Mouse (Mus musculus) intestine, embryonic 14.5 days (tissue): ENCODE results near the gene Bnipl. TPM values are rescaled to one million over a fixed set of nuclear protein-coding genes. Genes with fewer than 3 reads are reported as not detected.

Experiments
- ATAC-seq: fragments of 200-750 bp; cut with Nextera tagmentation; replicated peaks from 2 replicates; pipeline ENCODE4 v1.8.0; 2017; ENCODE audit warnings: low read depth, moderate number of reproducible peaks, moderate TSS enrichment, moderate library complexity; ENCODE audit not compliant: low FRiP score, low TSS enrichment
- DNase-seq: peaks from one replicate; pipeline ENCODE4 v3.0.0-alpha.2; 2018; ENCODE audit warnings: low spot score
- H3K27ac ChIP-seq: fragments of 300-500 bp; sonication (generic); 2 replicates; pipeline ENCODE4 v1.5.1; 2014; ENCODE audit warnings: low read depth, mild to moderate bottlenecking, control low read depth
- H3K27me3 ChIP-seq: fragments of 300-500 bp; sonication (generic); replicated peaks from 2 replicates; pipeline ENCODE4 v1.6.1; 2014; ENCODE audit warnings: low read length, control low read depth; ENCODE audit not compliant: control insufficient read depth, insufficient read depth
- H3K36me3 ChIP-seq: fragments of 300-500 bp; sonication (generic); 2 replicates; pipeline ENCODE4 v1.6.1; 2014; ENCODE audit warnings: low read length, control low read depth; ENCODE audit not compliant: control insufficient read depth, insufficient read depth
- H3K4me1 ChIP-seq: fragments of 300-500 bp; sonication (generic); replicated peaks from 2 replicates; pipeline ENCODE4 v1.6.1; 2014; ENCODE audit warnings: low read length, control low read depth, mixed read lengths; ENCODE audit not compliant: control insufficient read depth, insufficient read depth
- H3K4me2 ChIP-seq: fragments of 300-500 bp; sonication (generic); 2 replicates; pipeline ENCODE4 v1.6.1; 2014; ENCODE audit warnings: low read length
- H3K4me3 ChIP-seq: fragments of 300-500 bp; sonication (generic); 2 replicates; pipeline ENCODE4 v1.5.1; 2014; ENCODE audit warnings: low read depth, low read length, control low read depth, mixed read lengths
- H3K9ac ChIP-seq: fragments of 300-500 bp; sonication (generic); 2 replicates; pipeline ENCODE4 v1.6.1; 2014; ENCODE audit warnings: mild to moderate bottlenecking, low read length
- H3K9me3 ChIP-seq: fragments of 300-500 bp; sonication (generic); 2 replicates; pipeline ENCODE4 v1.6.1; 2016; ENCODE audit warnings: low read length, control low read depth; ENCODE audit not compliant: control insufficient read depth
- WGBS: fragments of 180-500 bp; shearing (Covaris S2); extraction: QIAGEN DNeasy Blood & Tissue Kit; methylation state at CpG from one replicate; pipeline ENCODE4 v1.1.7; 2014; 5-methylcytosine and 5-hydroxymethylcytosine counted together
- polyA plus RNA-seq: library from polyadenylated mRNA; unstranded; fragments of >200 nt; fragmentation: Nextera tagmentation; extraction: Ambion mirVana; gene quantifications from 2 replicates; pipeline ENCODE4 v1.2.1, GENCODE M21; 2014

Bnipl gene
- polyA plus RNA-seq, 1 experiment from 2014 or later = 1.0 TPM

DNA sequence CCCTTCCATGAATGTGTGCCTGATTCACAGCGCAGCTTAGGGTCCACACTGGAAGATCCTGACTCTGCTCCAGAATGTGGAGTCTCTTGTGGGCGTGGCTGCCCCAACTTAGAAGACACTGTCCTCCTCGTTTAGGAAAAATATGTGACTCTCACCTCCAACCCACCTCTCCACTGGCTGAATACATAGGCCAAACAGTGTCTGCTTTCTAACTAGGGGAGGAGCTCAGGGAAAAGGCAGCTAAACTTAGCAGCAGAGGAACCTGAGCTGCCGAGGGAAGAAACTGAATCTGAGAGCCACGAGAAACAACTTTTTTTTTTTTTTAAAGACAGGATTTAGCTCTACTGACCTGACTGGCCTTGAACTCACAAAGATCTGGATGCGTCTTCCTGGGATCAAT, 24.2 kb upstream of the Bnipl start:
- no peaks in the 10 kb centered on the region; the same call in 1 of the 2 replicates for H3K4me1 ChIP-seq
- DNase-seq (no peak), ATAC-seq (no peak)
- no peak overlapping the region for H3K4me3 ChIP-seq
- H3K27ac ChIP-seq = no peak overlapping the region
- no peaks in the 10 kb centered on the region for H3K36me3 ChIP-seq
- 77% methylated on average over 6 of the region's 6 CpGs for WGBS
- H3K9me3 ChIP-seq = no peaks in the 10 kb centered on the region
- no peaks in the 10 kb centered on the region for H3K27me3 ChIP-seq
- H3K9ac ChIP-seq = no peak overlapping the region
- no peak overlapping the region for H3K4me2 ChIP-seq

- Histone ChIP-seq H3K9ac (no peak overlapping the region), H3K9me3 (no peaks in the 10 kb centered on the region), H3K4me2 (no peak overlapping the region), H3K27me3 (no peaks in the 10 kb centered on the region), H3K4me1 (no peaks in the 10 kb centered on the region; the same call in 1 of the 2 replicates), H3K27ac (no peak overlapping the region), H3K36me3 (peaks cover 5% of the 10 kb centered on the region; the same call in 1 of the 2 replicates), H3K4me3 (no peak overlapping the region)
- WGBS = 93% methylated on average over 4 of the region's 4 CpGs
- ATAC-seq (no peak), DNase-seq (no peak)
Observed at GRCm38 (mm10) chr3:95274453-95274852, 23.5 kb upstream of the Bnipl start.

DNA sequence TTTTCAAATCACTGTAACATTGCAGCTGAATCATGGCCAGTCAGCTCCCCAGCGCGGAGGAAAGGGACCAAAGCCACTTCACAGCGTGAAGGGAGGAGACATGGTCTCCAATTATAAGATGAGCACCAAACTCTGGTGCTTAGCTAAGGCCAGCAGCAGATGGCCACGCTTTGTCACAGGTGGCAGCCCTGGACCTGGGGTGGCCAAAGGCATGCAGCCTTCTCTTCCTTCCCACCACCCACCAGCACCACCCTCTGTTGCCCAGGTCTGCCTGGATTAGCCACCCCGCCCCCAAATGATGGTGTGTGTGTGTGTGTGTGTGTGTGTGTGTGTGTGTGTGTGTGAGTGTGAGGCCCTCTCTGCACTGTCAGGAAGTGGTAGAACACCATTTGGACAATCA, 22.5 kb upstream of the Bnipl start:
- no peak overlapping the region for H3K9ac ChIP-seq
- ATAC-seq (no peak), DNase-seq (no peak)
- H3K27me3 ChIP-seq = no peaks in the 10 kb centered on the region
- H3K9me3 ChIP-seq = no peaks in the 10 kb centered on the region
- no peaks in the 10 kb centered on the region; the same call in 1 of the 2 replicates for H3K4me1 ChIP-seq
- peaks cover 14% of the 10 kb centered on the region for H3K36me3 ChIP-seq
- no peak overlapping the region for H3K4me2 ChIP-seq
- H3K4me3 ChIP-seq = no peak overlapping the region
- 89% methylated on average over 5 of the region's 5 CpGs for WGBS
- no peak overlapping the region for H3K27ac ChIP-seq

- H3K27ac ChIP-seq = no peak overlapping the region
Observed at GRCm38 (mm10) chr3:95270766-95271364, 19.9 kb upstream of the Bnipl start.

GRCm38 (mm10) chr3:95269789-95270188, 18.8 kb upstream of the Bnipl start:
- ATAC-seq = no peak
- H3K4me3 ChIP-seq = no peak overlapping the region
- peaks cover 44% of the 10 kb centered on the region for H3K36me3 ChIP-seq
- no peak overlapping the region for H3K4me2 ChIP-seq
- WGBS = 96% methylated on average over 5 of the region's 5 CpGs
- H3K9ac ChIP-seq = no peak overlapping the region
- H3K9me3 ChIP-seq = no peaks in the 10 kb centered on the region
- H3K27ac ChIP-seq = no peak overlapping the region
- H3K27me3 ChIP-seq = no peaks in the 10 kb centered on the region
- H3K4me1 ChIP-seq = no peaks in the 10 kb centered on the region; the same call in 1 of the 2 replicates
- DNase-seq = no peak

More at GRCm38 (mm10) chr3:95270766-95271364, 19.9 kb upstream of the Bnipl start:
- H3K36me3 ChIP-seq = peaks cover 37% of the 10 kb centered on the region
- WGBS = 80% methylated on average over 12 of the region's 12 CpGs
- no peaks in the 10 kb centered on the region for H3K27me3 ChIP-seq
- H3K4me3 ChIP-seq = no peak overlapping the region
- H3K4me1 ChIP-seq = no peaks in the 10 kb centered on the region; the same call in 1 of the 2 replicates
- H3K9me3 ChIP-seq = no peaks in the 10 kb centered on the region
- H3K4me2 ChIP-seq = no peak overlapping the region
- no peak for DNase-seq
- no peak for ATAC-seq
- H3K9ac ChIP-seq = no peak overlapping the region

DNA sequence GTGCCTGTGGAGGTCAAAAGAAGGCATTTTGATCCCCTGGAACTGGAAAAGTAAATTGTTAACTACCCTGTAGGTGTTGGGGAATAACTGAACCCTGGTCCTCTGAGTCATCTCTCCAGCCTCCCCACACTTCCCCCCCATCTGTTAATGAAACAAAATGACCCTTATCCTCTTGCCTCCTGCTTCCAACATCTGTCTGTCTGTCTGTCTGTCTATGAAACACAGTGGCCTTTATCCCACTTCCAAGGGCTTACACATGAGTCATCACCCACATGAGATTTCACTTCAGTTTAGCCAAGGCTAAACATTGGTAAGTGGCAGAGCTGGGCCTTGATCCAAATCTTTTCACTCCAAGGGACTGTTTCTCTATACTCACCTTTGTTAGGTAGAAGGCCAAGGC, 16.9 kb upstream of the Bnipl start:
- ATAC-seq (no peak), DNase-seq (no peak)
- no peak overlapping the region for H3K4me2 ChIP-seq
- no peak overlapping the region for H3K4me3 ChIP-seq
- no peaks in the 10 kb centered on the region for H3K27me3 ChIP-seq
- H3K27ac ChIP-seq = no peak overlapping the region
- H3K36me3 ChIP-seq = peaks cover 53% of the 10 kb centered on the region
- H3K4me1 ChIP-seq = no peaks in the 10 kb centered on the region
- no peak overlapping the region for H3K9ac ChIP-seq
- H3K9me3 ChIP-seq = no peaks in the 10 kb centered on the region

DNA sequence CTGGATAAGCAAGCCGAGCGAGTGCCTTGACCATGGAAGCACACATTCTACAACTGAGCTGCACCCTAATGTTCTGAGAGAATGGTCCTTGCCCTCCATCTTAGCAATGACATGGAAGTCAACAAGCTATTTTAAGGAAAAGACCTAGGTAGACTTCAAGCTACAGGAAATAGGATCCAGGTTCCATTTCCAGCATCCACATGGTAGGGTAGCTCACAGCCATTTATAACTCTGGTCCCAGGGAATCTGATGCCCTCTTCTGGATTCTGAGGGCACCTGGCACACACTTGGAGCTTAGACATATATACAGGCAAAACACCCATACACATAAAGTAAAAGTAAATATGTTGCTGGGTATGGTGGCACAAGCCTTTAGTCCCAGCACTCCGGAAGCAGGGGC, 15.1 kb upstream of the Bnipl start:
- WGBS = 93% methylated on average over 3 of the region's 3 CpGs
- Histone ChIP-seq H3K4me3 (no peak overlapping the region), H3K27me3 (no peaks in the 10 kb centered on the region), H3K9me3 (no peaks in the 10 kb centered on the region), H3K4me1 (no peaks in the 10 kb centered on the region), H3K9ac (no peak overlapping the region), H3K36me3 (peaks cover 63% of the 10 kb centered on the region), H3K27ac (no peak overlapping the region), H3K4me2 (no peak overlapping the region)
- ATAC-seq (no peak), DNase-seq (no peak)

GRCm38 (mm10) chr3:95264724-95265123, 13.7 kb upstream of the Bnipl start:
- 81% methylated on average over 1 of the region's 1 CpGs for WGBS
- H3K4me2 ChIP-seq = no peak overlapping the region
- DNase-seq = no peak
- no peaks in the 10 kb centered on the region for H3K4me1 ChIP-seq
- no peak for ATAC-seq
- H3K9ac ChIP-seq = no peak overlapping the region
- no peaks in the 10 kb centered on the region for H3K9me3 ChIP-seq
- peaks cover 70% of the 10 kb centered on the region for H3K36me3 ChIP-seq
- H3K27me3 ChIP-seq = no peaks in the 10 kb centered on the region
- H3K4me3 ChIP-seq = no peak overlapping the region
- no peak overlapping the region for H3K27ac ChIP-seq

- ATAC-seq = peak; percentile 72
- Histone ChIP-seq H3K9ac (no peak overlapping the region), H3K9me3 (no peaks in the 10 kb centered on the region), H3K27me3 (no peaks in the 10 kb centered on the region), H3K27ac (no peak overlapping the region), H3K4me2 (no peak overlapping the region), H3K36me3 (peaks cover 71% of the 10 kb centered on the region), H3K4me1 (no peaks in the 10 kb centered on the region), H3K4me3 (no peak overlapping the region)
- 48% methylated on average over 11 of the region's 11 CpGs for WGBS
- peak; percentile 79 for DNase-seq
Observed at GRCm38 (mm10) chr3:95263089-95263739, 12.2 kb upstream of the Bnipl start.
